Mouse (Mus musculus) embryonic fibroblast, embryonic 13.5 days (primary cell): ENCODE measurements around the gene Pkn1.

Experiments
- CTCF ChIP-seq: IDR thresholded peaks from 2 replicates; pipeline ENCODE4 v1.5.1; 2011; ENCODE audit warnings: mild to moderate bottlenecking, control low read depth, low read length, moderate library complexity, borderline replicate concordance; ENCODE audit not compliant: insufficient read depth
- POLR2A ChIP-seq: IDR thresholded peaks from 2 replicates; pipeline ENCODE4 v1.6.1; 2011; ENCODE audit warnings: low read depth, mild to moderate bottlenecking, control low read depth, low read length, moderate library complexity

GRCm38 (mm10) chr8:83617111-83617510, 81.9 kb downstream of the Pkn1 start:
- TF ChIP-seq POLR2A (no peak), CTCF (no peak)
